Mouse (Mus musculus) liver, postnatal 0 days (tissue): ENCODE measurements around the gene Hnrnpa0.

ENCODE experiments used
- CTCF ChIP-seq: sonication (generic); IDR thresholded peaks from 2 replicates; pipeline ENCODE4 v1.5.1; 2016; ENCODE audit warnings: antibody characterized with exemption, low read depth
- EP300 ChIP-seq: IDR thresholded peaks from 2 replicates; pipeline ENCODE4 v1.6.1; 2016; ENCODE audit warnings: antibody characterized with exemption, low read depth, mild to moderate bottlenecking

DNA sequence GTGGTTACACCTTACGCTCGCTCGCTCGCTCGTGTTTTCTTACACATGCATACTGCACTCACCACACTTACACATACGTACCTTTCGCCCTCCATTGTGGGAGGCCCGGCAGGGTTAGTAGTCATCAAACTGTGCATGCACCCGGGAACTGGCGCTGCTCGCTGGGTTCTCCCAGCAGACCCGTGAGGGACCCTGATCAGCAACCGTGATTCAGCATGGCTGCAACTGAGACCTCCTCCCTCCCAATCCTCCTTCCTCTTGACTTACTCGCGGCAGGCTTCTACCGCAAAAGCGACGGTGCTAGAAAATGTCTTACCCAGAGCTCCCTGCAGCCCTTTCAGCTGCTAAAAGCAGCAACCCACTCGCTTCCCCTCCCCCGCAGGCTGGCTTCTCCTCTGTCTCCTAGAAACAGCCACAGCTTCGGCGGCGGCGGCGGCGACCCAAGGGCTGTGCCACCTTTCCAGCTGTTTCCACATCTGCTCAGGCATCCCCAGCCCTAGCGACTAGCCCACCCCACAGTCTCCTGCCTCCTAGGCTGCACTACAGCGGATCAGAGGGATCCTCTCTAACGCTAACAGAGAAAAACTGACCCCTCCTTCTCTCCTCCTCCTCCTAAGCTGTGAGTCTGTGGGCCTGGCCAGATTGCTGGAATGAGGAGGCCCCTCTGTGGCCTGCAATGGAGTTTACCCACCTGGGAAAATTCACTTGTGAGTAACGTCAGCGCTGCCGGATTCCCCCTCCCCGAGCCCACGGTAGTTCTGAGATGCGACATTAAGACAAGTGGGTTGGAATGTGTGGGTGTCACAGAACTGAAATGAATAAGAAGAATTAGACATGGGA is 15.1 kb downstream of the Hnrnpa0 start, which contains the start of gene Klhl3:
- TF ChIP-seq CTCF (peak; percentile 37), EP300 (no peak)
